Mouse (Mus musculus): ENCODE measurements around the gene Sept3. TPM values are rescaled to one million over a fixed set of nuclear protein-coding genes. Genes with fewer than 3 reads are reported as not detected.

Sept3 gene
- 12.1 and 14.0 TPM in 2 replicates for polyA plus RNA-seq (2012; rRNA removed)

DNA sequence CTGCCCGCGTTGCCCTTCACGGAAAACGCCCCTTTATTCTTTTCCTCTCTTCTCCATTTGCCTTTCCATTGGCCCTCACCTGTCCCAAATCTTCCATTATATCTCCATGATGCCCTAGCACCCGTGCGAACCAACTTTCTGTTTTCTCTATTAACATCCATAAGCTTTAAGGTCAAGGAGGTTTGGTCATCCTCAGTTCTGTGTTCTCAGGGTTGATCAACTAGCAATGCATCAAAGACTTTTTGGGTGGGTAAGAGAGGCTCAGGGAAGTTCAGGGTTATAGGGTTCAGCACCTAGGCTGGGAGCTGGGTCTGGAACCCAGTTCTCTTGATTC lies at the start of gene Sept3:
TSS of gene Sept3 (plus strand) at position 301 of the 334 bp plus-strand sequence.
- Histone ChIP-seq H3K4me3 (ENCODE audit: control insufficient read depth, low read depth, low read length) (peak within 1 kb of the TSS; percentile 76), H3K27ac (ENCODE audit: control insufficient read depth, insufficient read depth, low read depth, low read length) (no peak within 1 kb of the TSS), H3K27me3 (ENCODE audit: control insufficient read depth, insufficient read depth, low read length) (no peaks in the 10 kb centered on the region), H3K4me1 (ENCODE audit: control insufficient read depth, insufficient read depth, low read length) (peaks cover 12% of the 10 kb centered on the region), H3K36me3 (ENCODE audit: control insufficient read depth, insufficient read depth, low read length) (no peaks in the 10 kb centered on the region)
- no peak for TF ChIP-seq CTCF (IDR thresholded peaks at IDR 0.05; ENCODE audit: control insufficient read depth, insufficient read depth, insufficient replicate concordance, low read depth, low read length)
- no peak for TF ChIP-seq POLR2A (IDR thresholded peaks at IDR 0.05; ENCODE audit: control insufficient read depth, low read depth, low read length)

DNA sequence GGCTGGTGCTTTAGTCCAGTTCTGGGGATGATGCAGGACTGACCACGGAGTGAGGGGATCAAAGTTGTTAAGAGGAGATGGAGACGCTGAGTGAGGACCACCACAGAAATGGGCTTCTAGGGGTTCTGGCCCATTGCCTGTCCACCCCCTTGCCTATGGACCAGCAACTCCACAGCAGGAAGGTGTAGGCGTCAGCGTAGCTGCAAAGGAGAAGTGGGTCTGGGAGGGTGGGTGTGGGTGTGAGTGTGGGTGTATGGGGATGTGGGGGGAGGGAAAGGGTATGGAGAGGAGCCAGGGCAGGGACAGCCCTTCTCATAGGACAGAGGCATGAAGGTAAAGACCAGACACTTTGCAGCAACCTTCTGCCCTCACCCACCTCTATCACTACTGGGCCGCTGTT lies 48.9 kb upstream of the Sept3 start:
- Histone ChIP-seq H3K27ac (ENCODE audit: control insufficient read depth, insufficient read depth, low read depth, low read length) (no peak overlapping the region), H3K36me3 (ENCODE audit: control insufficient read depth, insufficient read depth, low read length) (no peaks in the 10 kb centered on the region), H3K4me1 (ENCODE audit: control insufficient read depth, insufficient read depth, low read length) (peaks cover 6% of the 10 kb centered on the region), H3K4me3 (ENCODE audit: control insufficient read depth, low read depth, low read length) (no peak overlapping the region), H3K27me3 (ENCODE audit: control insufficient read depth, insufficient read depth, low read length) (no peaks in the 10 kb centered on the region; the same call in 1 of the 2 replicates)
- TF ChIP-seq CTCF (IDR thresholded peaks at IDR 0.05; ENCODE audit: control insufficient read depth, insufficient read depth, insufficient replicate concordance, low read depth, low read length), result no peak
- TF ChIP-seq POLR2A (IDR thresholded peaks at IDR 0.05; ENCODE audit: control insufficient read depth, low read depth, low read length), result no peak

DNA sequence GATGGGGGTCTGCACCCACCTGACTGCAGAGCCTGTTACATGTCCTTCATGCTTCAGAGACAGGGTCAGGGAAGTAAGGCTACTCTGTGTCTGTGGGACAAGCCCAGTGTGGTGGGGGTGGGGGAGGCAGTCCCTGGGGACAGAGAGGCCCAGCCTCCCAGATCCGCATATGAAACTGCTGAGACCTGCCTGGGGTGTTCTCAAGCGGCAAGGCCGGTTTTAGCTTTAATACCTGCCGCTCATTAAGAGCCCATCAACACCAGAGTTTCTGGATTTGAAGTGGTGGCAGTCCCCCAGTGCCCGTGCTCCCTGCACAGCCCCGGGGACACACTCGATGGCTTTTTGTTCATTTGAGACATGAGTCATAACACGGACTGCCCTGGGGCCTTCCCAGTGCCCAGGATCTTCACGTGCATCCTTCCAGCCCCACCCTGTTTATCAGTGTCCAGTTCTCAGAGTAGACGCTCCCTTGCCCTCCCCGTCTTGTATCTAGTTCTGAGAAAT lies 45.1 kb upstream of the Sept3 start:
- Histone ChIP-seq H3K27ac (ENCODE audit: control insufficient read depth, insufficient read depth, low read depth, low read length) (no peak overlapping the region), H3K4me1 (ENCODE audit: control insufficient read depth, insufficient read depth, low read length) (no peaks in the 10 kb centered on the region), H3K27me3 (ENCODE audit: control insufficient read depth, insufficient read depth, low read length) (no peaks in the 10 kb centered on the region), H3K36me3 (ENCODE audit: control insufficient read depth, insufficient read depth, low read length) (no peaks in the 10 kb centered on the region), H3K4me3 (ENCODE audit: control insufficient read depth, low read depth, low read length) (no peak overlapping the region)
- TF ChIP-seq POLR2A (IDR thresholded peaks at IDR 0.05; ENCODE audit: control insufficient read depth, low read depth, low read length) (no peak), CTCF (IDR thresholded peaks at IDR 0.05; ENCODE audit: control insufficient read depth, insufficient read depth, insufficient replicate concordance, low read depth, low read length) (no peak)

DNA sequence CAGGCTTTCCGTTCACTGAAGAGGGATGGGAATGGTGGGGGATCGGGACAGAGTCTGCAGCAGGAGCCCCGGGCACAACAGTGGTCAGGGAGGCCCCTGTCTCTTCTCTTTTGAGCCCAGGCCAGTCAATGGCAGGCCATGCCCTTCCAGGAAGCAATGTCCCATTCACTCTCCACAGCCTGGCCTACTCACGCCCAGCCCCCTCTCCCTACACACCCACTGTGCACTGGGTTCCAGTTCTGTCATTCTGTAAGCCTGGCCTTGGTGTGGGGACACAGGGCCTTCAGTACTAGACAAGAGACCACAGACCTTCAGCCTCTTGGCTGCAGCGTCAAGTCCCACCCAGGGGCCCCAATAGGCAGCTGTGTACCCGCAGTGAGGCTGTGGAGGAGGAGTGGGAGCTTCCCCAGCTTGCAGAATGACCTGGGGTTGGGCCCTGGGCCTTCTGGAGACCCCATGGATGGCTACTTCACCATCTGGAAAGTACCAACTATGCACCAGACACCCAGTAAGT lies 44.5 kb upstream of the Sept3 start:
- Histone ChIP-seq H3K27me3 (ENCODE audit: control insufficient read depth, insufficient read depth, low read length) (no peaks in the 10 kb centered on the region), H3K4me3 (ENCODE audit: control insufficient read depth, low read depth, low read length) (no peak overlapping the region), H3K27ac (ENCODE audit: control insufficient read depth, insufficient read depth, low read depth, low read length) (no peak overlapping the region), H3K4me1 (ENCODE audit: control insufficient read depth, insufficient read depth, low read length) (no peaks in the 10 kb centered on the region), H3K36me3 (ENCODE audit: control insufficient read depth, insufficient read depth, low read length) (no peaks in the 10 kb centered on the region)
- TF ChIP-seq CTCF (IDR thresholded peaks at IDR 0.05; ENCODE audit: control insufficient read depth, insufficient read depth, insufficient replicate concordance, low read depth, low read length), result no peak
- TF ChIP-seq POLR2A (IDR thresholded peaks at IDR 0.05; ENCODE audit: control insufficient read depth, low read depth, low read length), result no peak

DNA sequence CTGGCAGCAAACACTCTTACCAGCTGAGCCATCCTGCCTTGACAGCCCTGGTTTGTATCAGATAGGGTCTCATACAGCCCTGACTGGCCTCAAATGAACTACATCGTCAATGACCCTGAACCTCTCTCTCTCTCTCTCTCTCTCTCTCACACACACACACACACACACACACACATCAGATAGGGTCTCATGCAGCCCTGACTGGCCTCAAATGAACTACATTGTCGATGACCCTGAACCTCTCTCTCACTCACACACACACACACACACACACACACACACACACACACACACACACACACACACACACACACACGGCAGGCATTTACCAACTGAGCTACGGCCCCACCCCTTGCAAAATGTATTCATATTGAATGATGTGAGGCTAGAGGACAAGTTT lies 43.6 kb upstream of the Sept3 start:
- H3K4me3 ChIP-seq (ENCODE audit: control insufficient read depth, low read depth, low read length), result no peak overlapping the region
- no peak overlapping the region for H3K27ac ChIP-seq (ENCODE audit: control insufficient read depth, insufficient read depth, low read depth, low read length)
- H3K4me1 ChIP-seq (ENCODE audit: control insufficient read depth, insufficient read depth, low read length), result no peaks in the 10 kb centered on the region
- no peaks in the 10 kb centered on the region for H3K27me3 ChIP-seq (ENCODE audit: control insufficient read depth, insufficient read depth, low read length)
- no peaks in the 10 kb centered on the region for H3K36me3 ChIP-seq (ENCODE audit: control insufficient read depth, insufficient read depth, low read length)
- TF ChIP-seq CTCF (IDR thresholded peaks at IDR 0.05; ENCODE audit: control insufficient read depth, insufficient read depth, insufficient replicate concordance, low read depth, low read length), result no peak
- TF ChIP-seq POLR2A (IDR thresholded peaks at IDR 0.05; ENCODE audit: control insufficient read depth, low read depth, low read length), result no peak

DNA sequence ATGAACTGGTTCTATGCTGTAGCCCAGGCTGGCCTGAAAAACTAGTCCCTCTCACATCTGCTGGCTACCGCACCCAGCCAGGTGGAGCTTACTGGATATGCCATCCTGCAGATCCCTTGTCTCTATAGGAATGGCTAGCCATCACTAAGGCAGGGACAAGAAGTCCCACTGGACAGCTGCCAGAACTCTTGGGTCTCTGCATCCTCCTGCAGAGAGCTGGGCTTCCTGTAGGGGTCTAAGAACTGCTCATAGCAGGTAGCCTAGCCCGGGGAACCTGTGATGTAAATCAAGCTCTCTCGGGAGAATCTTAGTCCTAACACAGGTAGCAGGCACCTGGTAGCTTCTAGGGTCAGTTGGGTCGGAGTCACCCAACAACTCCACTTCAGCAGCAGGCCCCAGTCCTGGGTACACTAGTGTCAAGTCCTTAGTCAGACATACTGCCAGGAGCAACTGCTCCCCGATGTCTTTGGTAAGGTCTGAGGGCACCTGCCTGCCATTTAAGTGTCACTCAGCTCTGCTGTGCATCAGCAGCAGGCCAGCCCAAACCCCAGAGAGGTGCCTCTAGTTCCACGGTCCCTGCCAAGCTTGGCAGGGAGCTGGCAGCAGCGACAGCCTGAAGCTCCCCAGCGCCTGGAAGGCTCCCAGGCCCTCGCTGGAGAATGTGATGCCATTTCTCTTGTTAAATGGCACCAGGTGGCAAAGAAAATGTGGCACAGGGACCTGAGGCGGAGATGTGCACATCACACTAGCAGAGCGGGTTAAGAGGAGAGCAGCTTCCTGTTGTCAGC lies 42.9 kb upstream of the Sept3 start:
- H3K36me3 ChIP-seq (ENCODE audit: control insufficient read depth, insufficient read depth, low read length), result no peaks in the 10 kb centered on the region
- no peak overlapping the region for H3K4me3 ChIP-seq (ENCODE audit: control insufficient read depth, low read depth, low read length)
- TF ChIP-seq CTCF (IDR thresholded peaks at IDR 0.05; ENCODE audit: control insufficient read depth, insufficient read depth, insufficient replicate concordance, low read depth, low read length), result no peak
- no peak for TF ChIP-seq POLR2A (IDR thresholded peaks at IDR 0.05; ENCODE audit: control insufficient read depth, low read depth, low read length)
- no peaks in the 10 kb centered on the region for H3K27me3 ChIP-seq (ENCODE audit: control insufficient read depth, insufficient read depth, low read length)
- no peaks in the 10 kb centered on the region for H3K4me1 ChIP-seq (ENCODE audit: control insufficient read depth, insufficient read depth, low read length)
- no peak overlapping the region for H3K27ac ChIP-seq (ENCODE audit: control insufficient read depth, insufficient read depth, low read depth, low read length)

DNA sequence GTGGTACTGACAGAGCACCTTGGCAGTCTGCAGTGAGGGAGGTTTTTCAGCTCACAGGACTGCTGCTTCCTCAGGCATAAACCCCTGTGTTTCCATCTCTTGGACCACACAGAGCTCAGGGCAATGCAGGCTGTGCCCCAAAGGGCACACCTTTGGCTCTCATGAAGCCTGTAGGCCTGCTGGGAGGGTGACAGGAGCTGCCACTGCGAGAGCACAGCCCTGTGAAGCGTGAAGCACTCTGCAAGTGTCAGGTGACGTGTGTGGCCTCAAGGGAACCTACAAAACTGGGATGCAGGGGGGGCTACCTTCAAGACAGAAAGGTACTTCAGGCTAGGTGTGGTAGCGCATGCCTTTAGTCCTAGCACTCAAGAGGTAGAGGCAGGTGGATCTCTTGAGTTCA lies 42.0 kb upstream of the Sept3 start:
- H3K4me1 ChIP-seq (ENCODE audit: control insufficient read depth, insufficient read depth, low read length), result no peaks in the 10 kb centered on the region
- H3K27ac ChIP-seq (ENCODE audit: control insufficient read depth, insufficient read depth, low read depth, low read length), result no peak overlapping the region
- no peaks in the 10 kb centered on the region for H3K27me3 ChIP-seq (ENCODE audit: control insufficient read depth, insufficient read depth, low read length)
- H3K4me3 ChIP-seq (ENCODE audit: control insufficient read depth, low read depth, low read length), result no peak overlapping the region
- TF ChIP-seq POLR2A (IDR thresholded peaks at IDR 0.05; ENCODE audit: control insufficient read depth, low read depth, low read length) (no peak), CTCF (IDR thresholded peaks at IDR 0.05; ENCODE audit: control insufficient read depth, insufficient read depth, insufficient replicate concordance, low read depth, low read length) (no peak)
- no peaks in the 10 kb centered on the region for H3K36me3 ChIP-seq (ENCODE audit: control insufficient read depth, insufficient read depth, low read length)

Data from testis, adult 2 months (tissue).